Mouse (Mus musculus) kidney, adult 2 months (tissue): ENCODE measurements around the gene Il18r1. TPM values are rescaled to one million over a fixed set of nuclear protein-coding genes. Genes with fewer than 3 reads are reported as not detected.

ENCODE experiments used
- DNase-seq: peaks from one replicate; pipeline ENCODE4 v3.0.0; 2021
- H3K27ac ChIP-seq: fragments of 200-500 bp; 2 replicates; pipeline ENCODE4 v1.5.1; 2012; ENCODE audit warnings: low read depth, low read length, control low read depth, inconsistent platforms; ENCODE audit not compliant: insufficient read depth
- H3K27me3 ChIP-seq: fragments of 200-500 bp; replicated peaks from 2 replicates; pipeline ENCODE4 v1.6.1; 2012; ENCODE audit warnings: mild to moderate bottlenecking, moderate library complexity, low read length, inconsistent platforms; ENCODE audit not compliant: control insufficient read depth, insufficient read depth
- H3K36me3 ChIP-seq: fragments of 200-500 bp; 2 replicates; pipeline ENCODE4 v1.6.1; 2012; ENCODE audit warnings: mild to moderate bottlenecking, moderate library complexity, low read length, inconsistent platforms; ENCODE audit not compliant: control insufficient read depth, insufficient read depth
- H3K4me1 ChIP-seq: fragments of 200-500 bp; 2 replicates; pipeline ENCODE4 v1.6.1; 2011; ENCODE audit warnings: low read length; ENCODE audit not compliant: control insufficient read depth, insufficient read depth
- H3K4me3 ChIP-seq: fragments of 200-500 bp; 2 replicates; pipeline ENCODE4 v1.5.1; 2011; ENCODE audit warnings: mild to moderate bottlenecking, low read depth, low read length, control low read depth; ENCODE audit not compliant: insufficient read depth
- CTCF ChIP-seq: fragments of 200-500 bp; conservative IDR thresholded peaks from 2 replicates; pipeline ENCODE4 v1.5.1; 2011; ENCODE audit warnings: low read depth, mild to moderate bottlenecking, control low read depth, low read length, moderate library complexity, mixed read lengths; ENCODE audit not compliant: insufficient read depth, insufficient read length
- POLR2A ChIP-seq: fragments of 200-500 bp; IDR thresholded peaks from one replicate; pipeline ENCODE4 v1.6.1; 2011; ENCODE audit warnings: low read depth, low read length, control low read depth
- WGBS: fragments of 180-500 bp; shearing (Covaris S2); methylation state at CpG from one replicate; pipeline ENCODE4 v1.1.7; 2018; 5-methylcytosine and 5-hydroxymethylcytosine counted together
- polyA plus RNA-seq: library from polyadenylated mRNA; depleted of rRNA; stranded (reverse); fragments of >200 nt; gene quantifications from 2 replicates; pipeline ENCODE4 v1.2.3, GENCODE M21; 2012

Gene Il18r1
- polyA plus RNA-seq, 1 experiment = 0.58 TPM

GRCm38 (mm10) chr1:40468805-40469204 is 3.5 kb downstream of the Il18r1 start:
- DNase-seq = no peak
- Histone ChIP-seq H3K4me3 (no peak overlapping the region), H3K27ac (no peak overlapping the region), H3K36me3 (no peaks in the 10 kb centered on the region), H3K4me1 (no peaks in the 10 kb centered on the region), H3K27me3 (no peaks in the 10 kb centered on the region; the same call in 1 of the 2 replicates)
- TF ChIP-seq POLR2A (no peak), CTCF (no peak)
- WGBS = 71% methylated on average over 2 of the region's 2 CpGs

GRCm38 (mm10) chr1:40469900-40470299 is 4.5 kb downstream of the Il18r1 start:
- TF ChIP-seq POLR2A (no peak), CTCF (no peak)
- Histone ChIP-seq H3K36me3 (no peaks in the 10 kb centered on the region), H3K4me3 (no peak overlapping the region), H3K27me3 (no peaks in the 10 kb centered on the region; the same call in 1 of the 2 replicates), H3K4me1 (no peaks in the 10 kb centered on the region), H3K27ac (no peak overlapping the region)
- DNase-seq = no peak
- WGBS = 86% methylated on average over 12 of the region's 12 CpGs

GRCm38 (mm10) chr1:40472401-40472800 is 7.0 kb downstream of the Il18r1 start:
- Histone ChIP-seq H3K36me3 (no peaks in the 10 kb centered on the region), H3K4me3 (no peak overlapping the region), H3K4me1 (no peaks in the 10 kb centered on the region), H3K27ac (no peak overlapping the region), H3K27me3 (no peaks in the 10 kb centered on the region)
- TF ChIP-seq POLR2A (no peak), CTCF (no peak)
- 92% methylated on average over 1 of the region's 1 CpGs for WGBS
- no peak for DNase-seq

- no peak overlapping the region for H3K27ac ChIP-seq
- WGBS = 70% methylated on average over 4 of the region's 4 CpGs
- H3K4me1 ChIP-seq = no peaks in the 10 kb centered on the region
- DNase-seq = no peak
- no peaks in the 10 kb centered on the region for H3K27me3 ChIP-seq
- no peaks in the 10 kb centered on the region for H3K36me3 ChIP-seq
- TF ChIP-seq POLR2A = no peak
- TF ChIP-seq CTCF = no peak
- H3K4me3 ChIP-seq = no peak overlapping the region
These were observed 8.3 kb downstream of the Il18r1 start for GRCm38 (mm10) chr1:40473640-40474039.

DNA sequence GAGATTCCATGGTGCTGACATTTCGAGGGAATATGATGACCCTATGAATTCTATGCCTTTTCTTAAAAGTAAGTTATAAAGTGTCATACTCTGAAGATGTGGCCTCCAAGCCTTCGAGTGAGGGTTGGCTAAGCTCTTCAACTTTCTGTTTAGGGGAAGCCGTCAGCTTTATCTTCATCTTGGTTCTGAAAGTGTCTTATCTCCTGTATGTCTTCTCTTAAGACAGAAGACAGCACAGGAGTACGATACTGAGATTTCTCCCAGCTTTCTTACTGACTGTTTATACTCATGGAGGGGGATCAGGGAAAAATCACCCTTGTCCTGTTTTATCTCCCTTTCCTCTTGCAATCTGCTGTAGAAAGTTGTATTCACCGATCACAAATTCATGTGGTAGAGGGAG is 9.0 kb downstream of the Il18r1 start:
- DNase-seq = no peak
- Histone ChIP-seq H3K27me3 (no peaks in the 10 kb centered on the region), H3K36me3 (no peaks in the 10 kb centered on the region), H3K4me3 (no peak overlapping the region), H3K4me1 (no peaks in the 10 kb centered on the region), H3K27ac (no peak overlapping the region)
- WGBS = 88% methylated on average over 5 of the region's 5 CpGs
- no peak for TF ChIP-seq POLR2A
- TF ChIP-seq CTCF = no peak

GRCm38 (mm10) chr1:40475697-40476096 is 10.3 kb downstream of the Il18r1 start:
- DNase-seq = peak; percentile 6
- Histone ChIP-seq H3K27ac (no peak overlapping the region), H3K4me1 (no peaks in the 10 kb centered on the region), H3K36me3 (no peaks in the 10 kb centered on the region), H3K27me3 (no peaks in the 10 kb centered on the region), H3K4me3 (no peak overlapping the region)
- 55% methylated on average over 3 of the region's 3 CpGs for WGBS
- no peak for TF ChIP-seq POLR2A
- no peak for TF ChIP-seq CTCF

DNA sequence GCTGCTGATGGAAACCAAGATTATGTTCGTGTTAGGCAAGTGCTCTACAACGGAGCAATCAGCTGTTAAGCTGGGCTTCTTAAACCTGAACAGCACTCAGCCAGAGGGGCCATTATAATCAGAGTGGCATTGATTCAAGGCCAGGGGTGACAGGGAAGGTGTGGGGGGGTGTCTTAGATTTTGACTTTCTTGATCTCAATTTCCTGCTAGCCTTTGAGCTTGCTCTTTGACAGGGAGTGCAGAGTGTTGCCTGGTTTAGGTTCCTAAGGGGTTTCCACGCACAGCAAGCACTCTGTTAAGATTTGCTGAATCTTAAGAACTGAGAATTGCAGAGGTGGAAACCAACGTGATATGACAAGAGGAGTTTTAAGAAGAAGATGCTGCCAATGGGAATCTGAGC is 11.4 kb downstream of the Il18r1 start:
- Histone ChIP-seq H3K36me3 (no peaks in the 10 kb centered on the region), H3K4me1 (no peaks in the 10 kb centered on the region), H3K27ac (no peak overlapping the region), H3K4me3 (no peak overlapping the region), H3K27me3 (no peaks in the 10 kb centered on the region)
- WGBS = 53% methylated on average over 4 of the region's 4 CpGs
- TF ChIP-seq CTCF = no peak
- TF ChIP-seq POLR2A = no peak
- DNase-seq = no peak
